Mouse (Mus musculus): ENCODE measurements at regions not wholly inside any gene's neighbourhood (a gene's known extent, or its start where the extent isn't known, plus 50 kb on each side); places are given as distances from the start of the nearest gene placed in this dataset.

- TF ChIP-seq CTCF (IDR thresholded peaks at IDR 0.05; ENCODE audit: low read depth), result no peak
- WGBS, result 76% methylated on average over 9 of the region's 9 CpGs
- Histone ChIP-seq H3K9ac (ENCODE audit: low read depth, low read length) (no peak overlapping the region), H3K27me3 (ENCODE audit: insufficient read depth, low read length) (no peaks in the 10 kb centered on the region), H3K4me3 (replicated peaks; ENCODE audit: low read depth, low read length) (no peak overlapping the region), H3K4me1 (replicated peaks; ENCODE audit: insufficient read depth, low read length) (no peaks in the 10 kb centered on the region), H3K27ac (no peak overlapping the region), H3K36me3 (ENCODE audit: insufficient read depth, low read length) (no peaks in the 10 kb centered on the region), H3K9me3 (replicated peaks; ENCODE audit: low read length) (no peaks in the 10 kb centered on the region), H3K4me2 (ENCODE audit: low read length) (no peak overlapping the region)
- DNase-seq (ENCODE audit: low spot score), result no peak
- ATAC-seq (replicated peaks; ENCODE audit: low FRiP score, low read depth), result no peak
Measured at GRCm38 (mm10) chr11:65469762-65470741, 200.3 kb upstream of the Myocd start.

GRCm38 (mm10) chr11:65461044-65461443 lies 191.3 kb upstream of the Myocd start:
- no peaks in the 10 kb centered on the region for H3K9me3 ChIP-seq (replicated peaks; ENCODE audit: low read length)
- WGBS, result 60% methylated on average over 4 of the region's 4 CpGs
- no peaks in the 10 kb centered on the region for H3K27me3 ChIP-seq (ENCODE audit: insufficient read depth, low read length)
- H3K4me3 ChIP-seq (replicated peaks; ENCODE audit: low read depth, low read length), result no peak overlapping the region
- ATAC-seq (replicated peaks; ENCODE audit: low FRiP score, low read depth) (no peak), DNase-seq (ENCODE audit: low spot score) (peak; percentile 49)
- no peak for TF ChIP-seq CTCF (IDR thresholded peaks at IDR 0.05; ENCODE audit: low read depth)
- no peaks in the 10 kb centered on the region for H3K4me1 ChIP-seq (replicated peaks; ENCODE audit: insufficient read depth, low read length)
- H3K36me3 ChIP-seq (ENCODE audit: insufficient read depth, low read length), result no peaks in the 10 kb centered on the region
- H3K9ac ChIP-seq (ENCODE audit: low read depth, low read length), result no peak overlapping the region
- no peak overlapping the region for H3K27ac ChIP-seq
- no peak overlapping the region for H3K4me2 ChIP-seq (ENCODE audit: low read length)

DNA sequence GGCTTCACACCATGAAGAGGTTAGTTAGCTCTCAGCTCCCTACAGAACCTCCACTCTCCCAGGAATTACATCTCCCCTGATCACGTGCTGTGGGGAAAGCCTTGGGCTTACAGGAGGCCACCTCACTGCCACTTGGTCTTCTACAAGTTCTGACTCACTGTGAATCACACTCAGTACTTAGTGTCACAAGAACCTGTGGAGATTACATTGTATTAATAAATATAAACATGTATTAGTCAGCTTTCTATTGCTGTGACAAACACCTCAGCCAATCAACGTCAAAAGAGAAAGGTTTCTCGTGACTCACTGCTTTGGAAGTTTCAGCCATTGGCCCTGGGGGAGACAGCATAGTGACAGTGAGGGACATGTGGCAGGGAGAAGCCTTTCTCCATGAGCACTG lies 178.6 kb upstream of the Myocd start:
- no peaks in the 10 kb centered on the region for H3K27me3 ChIP-seq (ENCODE audit: insufficient read depth, low read length)
- no peaks in the 10 kb centered on the region for H3K36me3 ChIP-seq (ENCODE audit: insufficient read depth, low read length)
- WGBS, result 84% methylated on average over 3 of the region's 3 CpGs
- no peak overlapping the region for H3K4me2 ChIP-seq (ENCODE audit: low read length)
- DNase-seq (ENCODE audit: low spot score) (no peak), ATAC-seq (replicated peaks; ENCODE audit: low FRiP score, low read depth) (no peak)
- H3K27ac ChIP-seq, result no peak overlapping the region
- no peak for TF ChIP-seq CTCF (IDR thresholded peaks at IDR 0.05; ENCODE audit: low read depth)
- no peaks in the 10 kb centered on the region for H3K4me1 ChIP-seq (replicated peaks; ENCODE audit: insufficient read depth, low read length)
- H3K9ac ChIP-seq (ENCODE audit: low read depth, low read length), result no peak overlapping the region
- no peak overlapping the region for H3K4me3 ChIP-seq (replicated peaks; ENCODE audit: low read depth, low read length)
- no peaks in the 10 kb centered on the region for H3K9me3 ChIP-seq (replicated peaks; ENCODE audit: low read length)

DNA sequence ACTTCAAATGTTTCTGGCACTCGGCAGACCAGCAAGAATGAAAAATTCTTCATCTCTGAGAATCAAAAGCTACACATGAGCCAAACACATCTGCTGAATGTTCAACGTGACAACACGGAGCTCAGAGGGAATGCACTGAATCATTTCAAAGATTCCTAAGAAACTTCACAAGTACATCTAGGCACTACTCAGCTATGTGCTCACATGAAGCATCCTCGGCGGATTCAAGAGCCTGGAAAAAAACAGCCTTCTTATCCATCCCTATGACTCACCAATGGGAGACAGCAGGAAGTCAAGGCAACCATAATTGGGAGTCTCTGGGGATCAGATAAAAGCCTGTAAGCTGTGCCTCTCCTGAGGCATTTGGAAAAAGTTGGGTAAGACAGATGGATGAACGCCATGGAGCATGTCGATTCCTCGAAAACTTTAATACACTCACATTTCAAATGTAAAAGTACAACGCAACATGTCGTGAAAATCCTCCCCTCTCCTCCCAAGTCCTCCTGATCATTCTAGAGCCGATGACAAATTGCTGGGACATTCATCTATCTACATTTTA lies 173.8 kb upstream of the Myocd start:
- Histone ChIP-seq H3K4me1 (replicated peaks; ENCODE audit: insufficient read depth, low read length) (no peaks in the 10 kb centered on the region), H3K36me3 (ENCODE audit: insufficient read depth, low read length) (no peaks in the 10 kb centered on the region), H3K4me2 (ENCODE audit: low read length) (no peak overlapping the region), H3K9ac (ENCODE audit: low read depth, low read length) (no peak overlapping the region), H3K27me3 (ENCODE audit: insufficient read depth, low read length) (no peaks in the 10 kb centered on the region), H3K27ac (no peak overlapping the region), H3K4me3 (replicated peaks; ENCODE audit: low read depth, low read length) (no peak overlapping the region), H3K9me3 (replicated peaks; ENCODE audit: low read length) (no peaks in the 10 kb centered on the region)
- TF ChIP-seq CTCF (IDR thresholded peaks at IDR 0.05; ENCODE audit: low read depth), result no peak
- DNase-seq (ENCODE audit: low spot score) (no peak), ATAC-seq (replicated peaks; ENCODE audit: low FRiP score, low read depth) (no peak)
- WGBS, result 87% methylated on average over 11 of the region's 11 CpGs

- Histone ChIP-seq H3K9me3 (replicated peaks; ENCODE audit: low read length) (no peaks in the 10 kb centered on the region), H3K4me3 (replicated peaks; ENCODE audit: low read depth, low read length) (no peak overlapping the region), H3K4me2 (ENCODE audit: low read length) (no peak overlapping the region), H3K27ac (no peak overlapping the region), H3K9ac (ENCODE audit: low read depth, low read length) (no peak overlapping the region), H3K4me1 (replicated peaks; ENCODE audit: insufficient read depth, low read length) (no peaks in the 10 kb centered on the region), H3K27me3 (ENCODE audit: insufficient read depth, low read length) (no peaks in the 10 kb centered on the region), H3K36me3 (ENCODE audit: insufficient read depth, low read length) (no peaks in the 10 kb centered on the region)
- DNase-seq (ENCODE audit: low spot score), result no peak
- WGBS, result 87% methylated on average over 4 of the region's 4 CpGs
- TF ChIP-seq CTCF (IDR thresholded peaks at IDR 0.05; ENCODE audit: low read depth), result no peak
- ATAC-seq (replicated peaks; ENCODE audit: low FRiP score, low read depth), result no peak
Measured at GRCm38 (mm10) chr11:65435699-65436161, 165.9 kb upstream of the Myocd start.

GRCm38 (mm10) chr11:65421889-65422288 lies 152.1 kb upstream of the Myocd start:
- Histone ChIP-seq H3K9ac (ENCODE audit: low read depth, low read length) (no peak overlapping the region), H3K27ac (no peak overlapping the region), H3K9me3 (replicated peaks; ENCODE audit: low read length) (no peaks in the 10 kb centered on the region), H3K4me3 (replicated peaks; ENCODE audit: low read depth, low read length) (no peak overlapping the region), H3K36me3 (ENCODE audit: insufficient read depth, low read length) (no peaks in the 10 kb centered on the region), H3K4me1 (replicated peaks; ENCODE audit: insufficient read depth, low read length) (no peaks in the 10 kb centered on the region), H3K27me3 (ENCODE audit: insufficient read depth, low read length) (no peaks in the 10 kb centered on the region), H3K4me2 (ENCODE audit: low read length) (no peak overlapping the region)
- 0% methylated on average over 1 of the region's 1 CpGs for WGBS
- TF ChIP-seq CTCF (IDR thresholded peaks at IDR 0.05; ENCODE audit: low read depth), result no peak
- ATAC-seq (replicated peaks; ENCODE audit: low FRiP score, low read depth) (no peak), DNase-seq (ENCODE audit: low spot score) (no peak)
